Mouse (Mus musculus) MEL (cell line): ENCODE measurements around the gene Itga9. TPM values are rescaled to one million over a fixed set of nuclear protein-coding genes. Genes with fewer than 3 reads are reported as not detected.
A peak's percentile ranks its signal among the peaks of the same experiment; 100 is the strongest.

Source experiments
- DNase-seq: peaks from one replicate; pipeline ENCODE4 v3.0.0; 2011; ENCODE audit warnings: low read depth, low spot score
- H3K27ac ChIP-seq: 2 replicates; pipeline ENCODE4 v1.5.1; 2012; ENCODE audit warnings: low read depth, mild to moderate bottlenecking, control low read depth, low read length, moderate library complexity; ENCODE audit not compliant: control insufficient read depth
- H3K27me3 ChIP-seq, 2 experiments: fragments of 150-350 bp in 1 of 2; sonication (generic) in 1 of 2; 2 replicates each; pipeline ENCODE4 v1.6.1; 2012; ENCODE audit warnings: low read length in 2 of 2, mild to moderate bottlenecking in 2 of 2, improper control_type of control experiment in 1 of 2, moderate library complexity in 1 of 2; ENCODE audit not compliant: insufficient read depth in 2 of 2, control insufficient read depth in 1 of 2
- H3K36me3 ChIP-seq, 2 experiments: 2 replicates each; pipeline ENCODE4 v1.6.1; 2012 to 2014; ENCODE audit warnings: low read length in 2 of 2, improper control_type of control experiment in 1 of 2, inconsistent platforms in 1 of 2, mild to moderate bottlenecking in 1 of 2; ENCODE audit not compliant: insufficient read depth in 2 of 2, control insufficient read depth in 1 of 2
- H3K4me1 ChIP-seq, 2 experiments: fragments of 150-350 bp in 1 of 2; sonication (generic) in 1 of 2; 2 replicates each; pipeline ENCODE4 v1.6.1; 2012; ENCODE audit warnings: low read length in 2 of 2, improper control_type of control experiment in 1 of 2, mild to moderate bottlenecking in 1 of 2; ENCODE audit not compliant: insufficient read depth in 2 of 2, control insufficient read depth in 1 of 2
- H3K4me3 ChIP-seq, 2 experiments: fragments of 150-350 bp in 1 of 2; sonication (generic) in 1 of 2; 2 replicates each; pipeline ENCODE4 v1.5.1; 2012; ENCODE audit warnings: low read depth in 2 of 2, low read length in 2 of 2, mild to moderate bottlenecking in 2 of 2, moderate library complexity in 2 of 2, control low read depth in 1 of 2, improper control_type of control experiment in 1 of 2; ENCODE audit not compliant: control insufficient read depth in 1 of 2, insufficient read depth in 1 of 2
- H3K79me2 ChIP-seq: 2 replicates; pipeline ENCODE4 v1.6.1; 2012; ENCODE audit warnings: mild to moderate bottlenecking, low read length, moderate library complexity; ENCODE audit not compliant: control insufficient read depth, poor library complexity, insufficient read depth
- H3K9ac ChIP-seq: 2 replicates; pipeline ENCODE4 v1.6.1; 2012; ENCODE audit warnings: low read depth, mild to moderate bottlenecking, control low read depth, low read length, moderate library complexity; ENCODE audit not compliant: control insufficient read depth, poor library complexity, severe bottlenecking
- H3K9me3 ChIP-seq: fragments of 150-350 bp; sonication (generic); replicated peaks from 2 replicates; pipeline ENCODE4 v1.6.1; 2012; ENCODE audit warnings: mild to moderate bottlenecking, low read length, improper control_type of control experiment, moderate library complexity; ENCODE audit not compliant: insufficient read depth
- CHD2 ChIP-seq: IDR thresholded peaks from 2 replicates; pipeline ENCODE4 v1.6.1; 2011; ENCODE audit warnings: low read length, improper control_type of control experiment
- CTCF ChIP-seq, 3 experiments: IDR thresholded peaks in 2 of 3; conservative IDR thresholded peaks in 1 of 3; 2 replicates each; pipeline ENCODE4 v1.5.1; 2011 to 2012; ENCODE audit warnings: low read length in 3 of 3, low read depth in 2 of 3, mild to moderate bottlenecking in 2 of 3, improper control_type of control experiment in 1 of 3, inconsistent platforms in 1 of 3, mixed read lengths in 1 of 3, moderate library complexity in 1 of 3; ENCODE audit not compliant: control insufficient read depth in 1 of 3, insufficient read depth in 1 of 3, poor library complexity in 1 of 3, severe bottlenecking in 1 of 3
- E2F4 ChIP-seq: IDR thresholded peaks from 2 replicates; pipeline ENCODE4 v1.6.1; 2011; ENCODE audit warnings: low read depth, low read length, improper control_type of control experiment, borderline replicate concordance
- ELF1 ChIP-seq: IDR thresholded peaks from 2 replicates; pipeline ENCODE4 v1.6.1; 2014; ENCODE audit warnings: low read depth, mild to moderate bottlenecking, inconsistent platforms, low read length, improper control_type of control experiment, moderate library complexity
- EP300 ChIP-seq, 2 experiments: IDR thresholded peaks; 2 replicates each; pipeline ENCODE4 v1.6.1; 2011; ENCODE audit warnings: improper control_type of control experiment in 2 of 2, low read length in 2 of 2, low read depth in 1 of 2, mild to moderate bottlenecking in 1 of 2
- GATA1 ChIP-seq: IDR thresholded peaks from 2 replicates; pipeline ENCODE4 v1.6.1; 2011; ENCODE audit warnings: low read depth, low read length, improper control_type of control experiment
- JUND ChIP-seq: IDR thresholded peaks from 2 replicates; pipeline ENCODE4 v1.6.1; 2011; ENCODE audit warnings: low read depth, mild to moderate bottlenecking, improper control_type of control experiment, low read length
- MAX ChIP-seq: IDR thresholded peaks from 2 replicates; pipeline ENCODE4 v1.6.1; 2011; ENCODE audit warnings: low read length, improper control_type of control experiment
- MAZ ChIP-seq: IDR thresholded peaks from 2 replicates; pipeline ENCODE4 v1.6.1; 2012; ENCODE audit warnings: low read depth, mild to moderate bottlenecking, inconsistent platforms, low read length, improper control_type of control experiment
- MEF2A ChIP-seq: IDR thresholded peaks from 2 replicates; pipeline ENCODE4 v1.6.1; 2014; ENCODE audit warnings: low read depth, mild to moderate bottlenecking, inconsistent platforms, low read length, improper control_type of control experiment; ENCODE audit not compliant: poor library complexity, insufficient replicate concordance, severe bottlenecking; ENCODE audit errors: extremely low read depth
- MXI1 ChIP-seq: IDR thresholded peaks from 2 replicates; pipeline ENCODE4 v1.6.1; 2011; ENCODE audit warnings: mild to moderate bottlenecking, low read depth, low read length, improper control_type of control experiment
- MYC ChIP-seq: IDR thresholded peaks from 2 replicates; pipeline ENCODE4 v1.6.1; 2011; ENCODE audit warnings: low read depth, mild to moderate bottlenecking, low read length, improper control_type of control experiment, moderate library complexity
- NELFE ChIP-seq: IDR thresholded peaks from 2 replicates; pipeline ENCODE4 v1.6.1; 2011; ENCODE audit warnings: low read depth, low read length, improper control_type of control experiment
- NRF1 ChIP-seq: IDR thresholded peaks from 2 replicates; pipeline ENCODE4 v1.6.1; 2014; ENCODE audit warnings: low read depth, mild to moderate bottlenecking, inconsistent platforms, low read length, improper control_type of control experiment, moderate library complexity; ENCODE audit not compliant: poor library complexity, insufficient read depth, severe bottlenecking
- POLR2AphosphoS2 ChIP-seq: IDR thresholded peaks from 2 replicates; pipeline ENCODE4 v1.6.1; 2011; ENCODE audit warnings: low read length, improper control_type of control experiment
- SIN3A ChIP-seq: IDR thresholded peaks from 2 replicates; pipeline ENCODE4 v1.6.1; 2012; ENCODE audit warnings: low read length, improper control_type of control experiment, inconsistent platforms
- TAL1 ChIP-seq: IDR thresholded peaks from 2 replicates; pipeline ENCODE4 v1.6.1; 2012; ENCODE audit warnings: mild to moderate bottlenecking, inconsistent platforms, low read length, moderate library complexity, mixed read lengths
- TBP ChIP-seq: IDR thresholded peaks from 2 replicates; pipeline ENCODE4 v1.8.0; 2011; ENCODE audit warnings: low read depth, low read length, improper control_type of control experiment
- UBTF ChIP-seq: IDR thresholded peaks from 2 replicates; pipeline ENCODE4 v1.6.1; 2012; ENCODE audit warnings: low read depth, mild to moderate bottlenecking, inconsistent platforms, low read length, improper control_type of control experiment, moderate library complexity, borderline replicate concordance; ENCODE audit not compliant: insufficient read depth
- USF1 ChIP-seq: IDR thresholded peaks from 2 replicates; pipeline ENCODE4 v1.6.1; 2014; ENCODE audit warnings: low read depth, mild to moderate bottlenecking, inconsistent platforms, low read length, improper control_type of control experiment, moderate library complexity
- ZC3H11A ChIP-seq: IDR thresholded peaks from 2 replicates; pipeline ENCODE4 v1.6.1; 2012; ENCODE audit warnings: low read depth, mild to moderate bottlenecking, inconsistent platforms, low read length, improper control_type of control experiment
- polyA plus RNA-seq, 2 experiments: library from polyadenylated mRNA; stranded (reverse) in 1 of 2; unstranded in 1 of 2; fragments of >175 nt in 1 of 2; fragments of >200 nt in 1 of 2; gene quantifications; 2 replicates each; pipeline versions ENCODE4 v1.2.1 to v1.2.4; 2012; ENCODE audit warnings: low replicate concordance in 2 of 2, low read depth in 1 of 2; ENCODE audit not compliant: insufficient read length in 2 of 2, insufficient read depth in 1 of 2, missing spikeins in 1 of 2
- total RNA-seq: library from RNA; depleted of rRNA; stranded (reverse); fragments of 300-350 nt; gene quantifications from 2 replicates; pipeline ENCODE4 v1.2.3, GENCODE M21; 2012

Gene Itga9
- total and polyA plus RNA-seq, 3 experiments: 0.19 to 0.21 TPM; not detected in 1

DNA sequence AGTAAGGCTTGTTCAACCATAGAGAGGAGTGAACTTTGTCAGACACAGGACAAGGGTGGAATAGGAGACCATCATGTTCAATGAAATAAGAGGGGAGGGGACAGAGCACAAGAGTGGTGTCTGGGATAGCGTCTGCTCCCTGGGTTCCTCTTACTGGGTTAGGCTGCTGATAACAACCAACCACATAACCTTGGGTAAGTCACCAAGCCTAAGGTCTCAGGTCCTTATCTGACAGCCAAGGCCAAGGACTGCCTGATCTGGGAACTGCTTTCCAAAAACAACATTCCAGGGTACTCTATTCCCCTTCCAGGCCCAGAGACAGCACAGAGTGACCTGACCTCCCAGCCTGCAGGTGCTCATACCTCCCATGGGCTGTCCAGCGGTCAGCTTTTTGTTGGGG lies 260.5 kb downstream of the Itga9 start:
- Histone ChIP-seq H3K79me2 (no peaks in the 10 kb centered on the region), H3K36me3 (no peaks in the 10 kb centered on the region; a peak in 1 of 4 replicates), H3K27ac (no peak overlapping the region), H3K27me3 (no peaks in the 10 kb centered on the region), H3K9ac (no peak overlapping the region), H3K4me1 (peaks cover 3 to 6% of the 10 kb centered on the region in 2 experiments; a peak in 1 of 4 replicates), H3K9me3 (no peaks in the 10 kb centered on the region), H3K4me3 (no peak overlapping the region)
- peak; percentile 41 for DNase-seq
- no peak for TF ChIP-seq E2F4
- no peak for TF ChIP-seq MAZ
- peak; percentile 65; the same call in 1 of the 2 replicates for TF ChIP-seq GATA1
- TF ChIP-seq UBTF: no peak
- no peak for TF ChIP-seq TBP
- TF ChIP-seq EP300 (IDR thresholded peaks at IDR 0.05; ENCODE audit: low read depth in 1 of 2, low read length in 2 of 2): peak; percentile 24 to 58; a peak in 1 of 4 replicates

DNA sequence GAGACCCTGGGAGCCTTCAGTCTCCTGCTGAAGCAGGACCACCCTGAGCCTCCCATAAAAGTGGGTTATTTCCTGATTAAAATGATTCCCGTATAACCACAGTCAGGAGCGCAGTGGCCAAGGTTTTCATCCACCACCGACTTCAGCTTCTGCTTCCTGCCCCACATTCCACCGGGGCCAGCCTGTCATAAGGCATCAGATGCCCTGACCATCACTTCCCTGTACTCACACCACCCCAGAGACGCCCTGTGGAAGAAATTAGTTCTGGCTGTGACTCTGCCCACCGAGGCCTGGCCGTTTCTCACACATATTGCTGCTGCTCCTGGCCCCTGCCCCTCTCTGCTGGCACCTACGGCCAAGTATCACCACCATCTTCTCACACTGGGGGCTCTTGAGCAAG lies 261.4 kb downstream of the Itga9 start:
- H3K27ac ChIP-seq: no peak overlapping the region
- no peak overlapping the region for H3K9ac ChIP-seq
- no peaks in the 10 kb centered on the region for H3K27me3 ChIP-seq
- H3K36me3 ChIP-seq: no peaks in the 10 kb centered on the region; a peak in 1 of 4 replicates
- H3K9me3 ChIP-seq: no peaks in the 10 kb centered on the region
- no peak for TF ChIP-seq MAZ
- TF ChIP-seq MXI1: no peak
- no peak for TF ChIP-seq EP300 (IDR thresholded peaks at IDR 0.05; ENCODE audit: low read depth in 1 of 2, low read length in 2 of 2)
- TF ChIP-seq ELF1: no peak
- no peak for TF ChIP-seq POLR2AphosphoS2
- no peak for TF ChIP-seq NELFE
- TF ChIP-seq TBP: no peak
- no peak for TF ChIP-seq MAX
- TF ChIP-seq SIN3A: no peak
- TF ChIP-seq USF1: no peak
- no peak for TF ChIP-seq MYC
- no peak for TF ChIP-seq CTCF (IDR thresholded peaks at IDR 0.05 in 2 of 3, conservative IDR thresholded peaks at IDR 0.05 in 1 of 3; ENCODE audit: control insufficient read depth in 1 of 3, insufficient read depth in 1 of 3, low read depth in 2 of 3, low read length in 3 of 3, poor library complexity in 1 of 3, severe bottlenecking in 1 of 3)
- no peak for TF ChIP-seq ZC3H11A
- TF ChIP-seq CHD2: no peak
- TF ChIP-seq JUND: no peak
- TF ChIP-seq TAL1: no peak
- no peak for TF ChIP-seq MEF2A
- no peak for TF ChIP-seq NRF1
- H3K79me2 ChIP-seq: no peaks in the 10 kb centered on the region
- peaks cover 3 to 6% of the 10 kb centered on the region in 2 experiments; a peak in 1 of 4 replicates for H3K4me1 ChIP-seq
- DNase-seq: no peak
- H3K4me3 ChIP-seq: no peak overlapping the region
